Mouse (Mus musculus) MEL (cell line): ENCODE results near the gene Glipr2. TPM values are rescaled to one million over a fixed set of nuclear protein-coding genes. Genes with fewer than 3 reads are reported as not detected.

Source experiments
- DNase-seq: peaks from one replicate; pipeline ENCODE4 v3.0.0; 2011; ENCODE audit warnings: low read depth, low spot score
- H3K27ac ChIP-seq: 2 replicates; pipeline ENCODE4 v1.5.1; 2012; ENCODE audit warnings: low read depth, mild to moderate bottlenecking, control low read depth, low read length, moderate library complexity; ENCODE audit not compliant: control insufficient read depth
- H3K27me3 ChIP-seq, 2 experiments: fragments of 150-350 bp in 1 of 2; sonication (generic) in 1 of 2; 2 replicates each; pipeline ENCODE4 v1.6.1; 2012; ENCODE audit warnings: low read length in 2 of 2, mild to moderate bottlenecking in 2 of 2, improper control_type of control experiment in 1 of 2, moderate library complexity in 1 of 2; ENCODE audit not compliant: insufficient read depth in 2 of 2, control insufficient read depth in 1 of 2
- H3K36me3 ChIP-seq, 2 experiments: 2 replicates each; pipeline ENCODE4 v1.6.1; 2012 to 2014; ENCODE audit warnings: low read length in 2 of 2, improper control_type of control experiment in 1 of 2, inconsistent platforms in 1 of 2, mild to moderate bottlenecking in 1 of 2; ENCODE audit not compliant: insufficient read depth in 2 of 2, control insufficient read depth in 1 of 2
- H3K4me1 ChIP-seq, 2 experiments: fragments of 150-350 bp in 1 of 2; sonication (generic) in 1 of 2; 2 replicates each; pipeline ENCODE4 v1.6.1; 2012; ENCODE audit warnings: low read length in 2 of 2, improper control_type of control experiment in 1 of 2, mild to moderate bottlenecking in 1 of 2; ENCODE audit not compliant: insufficient read depth in 2 of 2, control insufficient read depth in 1 of 2
- H3K4me3 ChIP-seq, 2 experiments: fragments of 150-350 bp in 1 of 2; sonication (generic) in 1 of 2; 2 replicates each; pipeline ENCODE4 v1.5.1; 2012; ENCODE audit warnings: low read depth in 2 of 2, low read length in 2 of 2, mild to moderate bottlenecking in 2 of 2, moderate library complexity in 2 of 2, control low read depth in 1 of 2, improper control_type of control experiment in 1 of 2; ENCODE audit not compliant: control insufficient read depth in 1 of 2, insufficient read depth in 1 of 2
- H3K79me2 ChIP-seq: 2 replicates; pipeline ENCODE4 v1.6.1; 2012; ENCODE audit warnings: mild to moderate bottlenecking, low read length, moderate library complexity; ENCODE audit not compliant: control insufficient read depth, poor library complexity, insufficient read depth
- H3K9ac ChIP-seq: 2 replicates; pipeline ENCODE4 v1.6.1; 2012; ENCODE audit warnings: low read depth, mild to moderate bottlenecking, control low read depth, low read length, moderate library complexity; ENCODE audit not compliant: control insufficient read depth, poor library complexity, severe bottlenecking
- H3K9me3 ChIP-seq: fragments of 150-350 bp; sonication (generic); replicated peaks from 2 replicates; pipeline ENCODE4 v1.6.1; 2012; ENCODE audit warnings: mild to moderate bottlenecking, low read length, improper control_type of control experiment, moderate library complexity; ENCODE audit not compliant: insufficient read depth
- BHLHE40 ChIP-seq: IDR thresholded peaks from 2 replicates; pipeline ENCODE4 v1.6.1; 2012; ENCODE audit warnings: low read depth, mild to moderate bottlenecking, inconsistent platforms, low read length, improper control_type of control experiment, borderline replicate concordance
- EP300 ChIP-seq, 2 experiments: IDR thresholded peaks; 2 replicates each; pipeline ENCODE4 v1.6.1; 2011; ENCODE audit warnings: improper control_type of control experiment in 2 of 2, low read length in 2 of 2, low read depth in 1 of 2, mild to moderate bottlenecking in 1 of 2
- HCFC1 ChIP-seq: IDR thresholded peaks from 2 replicates; pipeline ENCODE4 v1.6.1; 2012; ENCODE audit warnings: low read depth, mild to moderate bottlenecking, inconsistent platforms, low read length, improper control_type of control experiment, moderate library complexity
- MAFK ChIP-seq: IDR thresholded peaks from 2 replicates; pipeline ENCODE4 v1.6.1; 2011; ENCODE audit warnings: low read depth, mild to moderate bottlenecking, low read length, improper control_type of control experiment, borderline replicate concordance
- MAZ ChIP-seq: IDR thresholded peaks from 2 replicates; pipeline ENCODE4 v1.6.1; 2012; ENCODE audit warnings: low read depth, mild to moderate bottlenecking, inconsistent platforms, low read length, improper control_type of control experiment
- MEF2A ChIP-seq: IDR thresholded peaks from 2 replicates; pipeline ENCODE4 v1.6.1; 2014; ENCODE audit warnings: low read depth, mild to moderate bottlenecking, inconsistent platforms, low read length, improper control_type of control experiment; ENCODE audit not compliant: poor library complexity, insufficient replicate concordance, severe bottlenecking; ENCODE audit errors: extremely low read depth
- NELFE ChIP-seq: IDR thresholded peaks from 2 replicates; pipeline ENCODE4 v1.6.1; 2011; ENCODE audit warnings: low read depth, low read length, improper control_type of control experiment
- NRF1 ChIP-seq: IDR thresholded peaks from 2 replicates; pipeline ENCODE4 v1.6.1; 2014; ENCODE audit warnings: low read depth, mild to moderate bottlenecking, inconsistent platforms, low read length, improper control_type of control experiment, moderate library complexity; ENCODE audit not compliant: poor library complexity, insufficient read depth, severe bottlenecking
- POLR2AphosphoS2 ChIP-seq: IDR thresholded peaks from 2 replicates; pipeline ENCODE4 v1.6.1; 2011; ENCODE audit warnings: low read length, improper control_type of control experiment
- RAD21 ChIP-seq: IDR thresholded peaks from 2 replicates; pipeline ENCODE4 v1.6.1; 2011; ENCODE audit warnings: mild to moderate bottlenecking, low read depth, low read length, improper control_type of control experiment
- SIN3A ChIP-seq: IDR thresholded peaks from 2 replicates; pipeline ENCODE4 v1.6.1; 2012; ENCODE audit warnings: low read length, improper control_type of control experiment, inconsistent platforms
- SMC3 ChIP-seq: IDR thresholded peaks from 2 replicates; pipeline ENCODE4 v1.6.1; 2011; ENCODE audit warnings: low read depth, low read length, improper control_type of control experiment
- TAL1 ChIP-seq: IDR thresholded peaks from 2 replicates; pipeline ENCODE4 v1.6.1; 2012; ENCODE audit warnings: mild to moderate bottlenecking, inconsistent platforms, low read length, moderate library complexity, mixed read lengths
- TBP ChIP-seq: IDR thresholded peaks from 2 replicates; pipeline ENCODE4 v1.8.0; 2011; ENCODE audit warnings: low read depth, low read length, improper control_type of control experiment
- TCF12 ChIP-seq: IDR thresholded peaks from 2 replicates; pipeline ENCODE4 v1.6.1; 2014; ENCODE audit warnings: low read depth, mild to moderate bottlenecking, inconsistent platforms, low read length, improper control_type of control experiment, moderate library complexity
- UBTF ChIP-seq: IDR thresholded peaks from 2 replicates; pipeline ENCODE4 v1.6.1; 2012; ENCODE audit warnings: low read depth, mild to moderate bottlenecking, inconsistent platforms, low read length, improper control_type of control experiment, moderate library complexity, borderline replicate concordance; ENCODE audit not compliant: insufficient read depth
- USF1 ChIP-seq: IDR thresholded peaks from 2 replicates; pipeline ENCODE4 v1.6.1; 2014; ENCODE audit warnings: low read depth, mild to moderate bottlenecking, inconsistent platforms, low read length, improper control_type of control experiment, moderate library complexity
- ZC3H11A ChIP-seq: IDR thresholded peaks from 2 replicates; pipeline ENCODE4 v1.6.1; 2012; ENCODE audit warnings: low read depth, mild to moderate bottlenecking, inconsistent platforms, low read length, improper control_type of control experiment
- ZMIZ1 ChIP-seq: IDR thresholded peaks from 2 replicates; pipeline ENCODE4 v1.6.1; 2012; ENCODE audit warnings: low read depth, mild to moderate bottlenecking, inconsistent platforms, low read length, improper control_type of control experiment, moderate library complexity
- ZNF384 ChIP-seq: IDR thresholded peaks from 2 replicates; pipeline ENCODE4 v1.6.1; 2012; ENCODE audit warnings: low read depth, mild to moderate bottlenecking, inconsistent platforms, low read length, improper control_type of control experiment
- polyA plus RNA-seq, 2 experiments: library from polyadenylated mRNA; stranded (reverse) in 1 of 2; unstranded in 1 of 2; fragments of >175 nt in 1 of 2; fragments of >200 nt in 1 of 2; gene quantifications; 2 replicates each; pipeline versions ENCODE4 v1.2.1 to v1.2.4; 2012; ENCODE audit warnings: low replicate concordance in 2 of 2, low read depth in 1 of 2; ENCODE audit not compliant: insufficient read length in 2 of 2, insufficient read depth in 1 of 2, missing spikeins in 1 of 2
- total RNA-seq: library from RNA; depleted of rRNA; stranded (reverse); fragments of 300-350 nt; gene quantifications from 2 replicates; pipeline ENCODE4 v1.2.3, GENCODE M21; 2012

The Glipr2 gene
- total and polyA plus RNA-seq, 3 experiments = 22.8 to 25.0 TPM; not detected in 1

DNA sequence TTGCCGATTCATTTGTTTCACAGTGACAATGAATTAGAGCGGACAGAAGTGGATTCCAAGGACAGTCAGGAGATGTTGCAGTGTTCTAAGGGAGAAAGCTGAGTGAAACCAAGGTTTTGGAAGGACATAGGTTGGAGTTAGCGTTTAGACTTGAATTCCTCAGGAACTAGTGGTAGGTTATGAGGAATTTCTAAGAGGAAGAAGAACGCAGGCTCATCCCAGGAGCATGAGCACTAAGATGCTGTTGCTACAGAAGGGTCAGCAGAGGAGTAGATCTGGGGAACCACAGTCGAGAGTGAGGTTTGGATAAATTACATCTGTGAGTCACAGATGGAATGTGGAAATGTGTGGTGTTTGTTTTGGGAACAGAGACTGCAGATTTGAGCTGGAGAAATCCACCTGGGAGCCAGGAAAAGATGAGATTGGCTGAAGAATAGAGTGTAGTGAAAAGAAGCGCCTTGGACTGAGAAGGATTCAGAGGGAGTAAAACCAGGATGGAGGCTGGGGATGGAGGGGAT is 19.1 kb downstream of the Glipr2 start:
- Histone ChIP-seq H3K36me3 (peaks cover 0 to 33% of the 10 kb centered on the region in 2 experiments; a peak in 2 of 4 replicates), H3K27ac (no peak overlapping the region)

DNA sequence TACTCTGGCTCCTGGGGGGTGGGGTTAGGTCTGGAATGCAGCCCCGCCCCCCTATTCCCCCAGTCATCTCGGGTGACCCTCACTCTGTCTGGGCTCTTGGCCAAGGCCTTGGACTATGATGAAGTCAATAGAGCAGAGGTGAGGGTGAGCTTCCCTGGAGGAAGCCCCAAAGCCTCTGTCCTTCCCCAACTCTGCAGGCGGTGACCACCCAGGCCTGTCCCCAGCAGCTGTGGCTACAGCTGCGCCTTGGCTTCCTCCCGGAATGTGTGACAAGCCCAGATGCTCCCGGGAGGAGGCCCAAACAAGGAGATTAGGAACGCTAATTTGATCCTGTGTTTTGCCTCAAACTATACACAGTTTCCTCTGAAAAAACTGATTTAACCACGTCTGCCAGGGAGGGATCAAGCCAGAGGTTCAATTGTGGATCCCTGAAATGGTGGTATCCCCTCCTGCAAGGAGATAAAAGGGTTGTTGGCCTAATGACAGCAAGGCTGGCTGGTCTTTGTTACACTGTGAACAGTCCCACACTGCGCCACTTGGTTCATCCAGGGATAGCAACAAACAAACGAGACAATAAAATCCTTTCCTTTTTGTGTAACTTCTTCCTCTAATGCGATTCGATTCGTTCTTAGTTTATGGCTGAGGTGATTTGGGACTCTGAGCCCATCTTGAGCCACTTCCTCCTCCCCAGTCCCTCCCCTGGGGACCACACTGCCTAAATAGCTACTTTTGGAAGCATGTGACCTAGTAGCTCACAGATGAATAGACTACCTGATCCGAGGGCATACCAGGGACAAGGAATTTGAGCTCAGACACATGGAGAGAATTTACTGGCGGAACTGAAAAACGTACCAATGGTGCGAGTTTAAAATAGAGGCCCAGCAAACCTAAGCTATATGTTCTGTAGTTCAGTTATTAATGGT is 21.6 kb downstream of the Glipr2 start:
- no peak for DNase-seq
- Histone ChIP-seq H3K4me1 (peaks cover 9 to 24% of the 10 kb centered on the region in 2 experiments), H3K9me3 (no peaks in the 10 kb centered on the region), H3K4me3 (no peak overlapping the region), H3K27me3 (no peaks in the 10 kb centered on the region), H3K79me2 (no peaks in the 10 kb centered on the region; the same call in 1 of the 2 replicates), H3K9ac (no peak overlapping the region), H3K36me3 (peaks cover 0 to 15% of the 10 kb centered on the region in 2 experiments; a peak in 2 of 4 replicates), H3K27ac (no peak overlapping the region)
- no peak for TF ChIP-seq TCF12
- no peak for TF ChIP-seq ZNF384
- no peak for TF ChIP-seq MEF2A
- TF ChIP-seq RAD21 = no peak
- TF ChIP-seq ZC3H11A = no peak
- TF ChIP-seq POLR2AphosphoS2 = no peak
- no peak for TF ChIP-seq EP300 (IDR thresholded peaks at IDR 0.05; ENCODE audit: low read depth in 1 of 2, low read length in 2 of 2)
- TF ChIP-seq NELFE = no peak
- no peak for TF ChIP-seq BHLHE40

More for the DNA sequence above, 19.1 kb downstream of the Glipr2 start:
- DNase-seq = no peak
- no peak overlapping the region for H3K4me3 ChIP-seq
- H3K9ac ChIP-seq = no peak overlapping the region
- H3K79me2 ChIP-seq = no peaks in the 10 kb centered on the region; the same call in 1 of the 2 replicates
- H3K4me1 ChIP-seq = peaks cover 22 to 35% of the 10 kb centered on the region in 2 experiments
- no peaks in the 10 kb centered on the region for H3K27me3 ChIP-seq
- TF ChIP-seq SIN3A (no peak), NRF1 (no peak), POLR2AphosphoS2 (no peak), USF1 (no peak), EP300 (IDR thresholded peaks at IDR 0.05; ENCODE audit: low read depth in 1 of 2, low read length in 2 of 2) (no peak), UBTF (no peak), MAFK (no peak), HCFC1 (no peak), TBP (no peak), SMC3 (no peak), ZMIZ1 (no peak), BHLHE40 (no peak), MAZ (no peak), TAL1 (no peak)
- TF ChIP-seq, all 39 proteins: peak for 0
- no peaks in the 10 kb centered on the region for H3K9me3 ChIP-seq
